Mouse (Mus musculus) stomach, postnatal 0 days (tissue): ENCODE measurements at regions not wholly inside any gene's neighbourhood (a gene's known extent, or its start where the extent isn't known, plus 50 kb on each side); places are given as distances from the start of the nearest gene placed in this dataset.

Experiments
- CTCF ChIP-seq: IDR thresholded peaks from 2 replicates; pipeline ENCODE4 v1.5.1; 2016; ENCODE audit warnings: antibody characterized with exemption, low read depth, mild to moderate bottlenecking, moderate library complexity
- EP300 ChIP-seq: optimal IDR thresholded peaks from 2 replicates; pipeline ENCODE3; 2016; ENCODE audit warnings: antibody characterized with exemption

DNA sequence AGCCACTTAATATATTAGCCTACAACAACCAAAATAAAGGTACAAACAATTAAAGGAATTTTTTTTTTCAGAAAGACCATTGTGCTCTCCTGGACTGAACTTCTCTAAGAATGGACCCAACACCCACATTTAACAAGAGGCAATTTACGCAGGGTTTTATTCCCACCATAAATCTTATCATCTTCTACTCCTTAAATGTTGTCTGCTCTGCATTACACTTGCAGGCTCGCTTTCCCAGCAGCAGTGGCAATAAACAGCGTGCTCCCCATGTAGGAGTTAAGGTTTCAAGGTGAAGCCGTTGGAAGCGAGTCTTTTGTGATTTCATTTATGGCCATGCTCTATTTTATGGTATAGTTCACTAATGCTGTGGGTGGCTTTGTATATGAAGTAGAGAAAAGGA is 76.0 kb upstream of the Nhs start:
- TF ChIP-seq EP300 = no peak
- no peak for TF ChIP-seq CTCF
